Mouse (Mus musculus) kidney, postnatal 0 days (tissue): ENCODE results near the gene Fmnl3. TPM values are rescaled to one million over a fixed set of nuclear protein-coding genes. Genes with fewer than 3 reads are reported as not detected.

ENCODE experiments used
- ATAC-seq: fragments of 200-750 bp; cut with Nextera tagmentation; replicated peaks from 2 replicates; pipeline ENCODE4 v1.8.0; 2017; ENCODE audit warnings: low read depth, moderate number of reproducible peaks, moderate TSS enrichment, moderate library complexity; ENCODE audit not compliant: low FRiP score
- DNase-seq: peaks from one replicate; pipeline ENCODE4 v3.0.0-alpha.2; 2016; ENCODE audit warnings: low spot score
- H3K27ac ChIP-seq: fragments of 300-500 bp; sonication (generic); 2 replicates; pipeline ENCODE4 v1.5.1; 2014; ENCODE audit warnings: mild to moderate bottlenecking
- H3K27me3 ChIP-seq: fragments of 300-500 bp; sonication (generic); 2 replicates; pipeline ENCODE4 v1.6.1; 2014; ENCODE audit warnings: low read length, mixed read lengths; ENCODE audit not compliant: insufficient read depth
- H3K36me3 ChIP-seq: fragments of 300-500 bp; sonication (generic); 2 replicates; pipeline ENCODE4 v1.6.1; 2014; ENCODE audit warnings: low read length, mixed read lengths; ENCODE audit not compliant: insufficient read depth
- H3K4me1 ChIP-seq: fragments of 300-500 bp; sonication (generic); replicated peaks from 2 replicates; pipeline ENCODE4 v1.6.1; 2014; ENCODE audit warnings: antibody characterized with exemption, low read length, mixed read lengths; ENCODE audit not compliant: insufficient read depth
- H3K4me2 ChIP-seq: fragments of 300-500 bp; sonication (generic); 2 replicates; pipeline ENCODE4 v1.6.1; 2014; ENCODE audit warnings: mild to moderate bottlenecking, low read length, moderate library complexity, mixed read lengths
- H3K4me3 ChIP-seq: fragments of 300-500 bp; sonication (generic); replicated peaks from 2 replicates; pipeline ENCODE4 v1.5.1; 2014; ENCODE audit warnings: low read depth, low read length
- H3K9ac ChIP-seq: fragments of 300-500 bp; sonication (generic); 2 replicates; pipeline ENCODE4 v1.6.1; 2014; ENCODE audit warnings: low read depth, low read length
- H3K9me3 ChIP-seq: fragments of 300-500 bp; sonication (generic); replicated peaks from 2 replicates; pipeline ENCODE4 v1.6.1; 2016; ENCODE audit warnings: low read length, inconsistent platforms, mixed read lengths
- CTCF ChIP-seq: IDR thresholded peaks from 2 replicates; pipeline ENCODE4 v1.5.1; 2016; ENCODE audit warnings: antibody characterized with exemption, low read depth, mild to moderate bottlenecking, moderate library complexity
- WGBS: fragments of 180-500 bp; shearing (Covaris S2); extraction: QIAGEN DNeasy Blood & Tissue Kit; methylation state at CpG from one replicate; pipeline ENCODE4 v1.1.7; 2014; 5-methylcytosine and 5-hydroxymethylcytosine counted together
- polyA plus RNA-seq: library from polyadenylated mRNA; unstranded; fragments of >200 nt; fragmentation: Nextera tagmentation; extraction: Ambion mirVana; gene quantifications from 2 replicates; pipeline ENCODE4 v1.2.1, GENCODE M21; 2015

Gene Fmnl3
- polyA plus RNA-seq, 1 experiment from 2014 or later: 31.6 TPM

GRCm38 (mm10) chr15:99368583-99369266 is 1.6 kb downstream of the Fmnl3 start:
- Histone ChIP-seq H3K27me3 (no peaks in the 10 kb centered on the region), H3K4me3 (peak overlapping the region; percentile 90), H3K27ac (no peak overlapping the region), H3K36me3 (no peaks in the 10 kb centered on the region), H3K4me1 (peaks cover 22% of the 10 kb centered on the region), H3K4me2 (peak overlapping the region; percentile 84), H3K9me3 (no peaks in the 10 kb centered on the region), H3K9ac (peak overlapping the region; percentile 97; the same call in 1 of the 2 replicates)
- WGBS: 27% methylated on average over 4 of the region's 4 CpGs
- no peak for DNase-seq
- TF ChIP-seq CTCF: no peak
- ATAC-seq: no peak

GRCm38 (mm10) chr15:99364921-99365320 is 5.4 kb downstream of the Fmnl3 start:
- Histone ChIP-seq H3K36me3 (no peaks in the 10 kb centered on the region), H3K27ac (peak overlapping the region; percentile 87)

GRCm38 (mm10) chr15:99364022-99364530 is 6.2 kb downstream of the Fmnl3 start:
- H3K4me1 ChIP-seq: peaks cover 34% of the 10 kb centered on the region

More at GRCm38 (mm10) chr15:99364921-99365320, 5.4 kb downstream of the Fmnl3 start:
- ATAC-seq (no peak), DNase-seq (peak; percentile 72)
- peaks cover 34% of the 10 kb centered on the region for H3K4me1 ChIP-seq
- no peaks in the 10 kb centered on the region for H3K27me3 ChIP-seq
- H3K4me3 ChIP-seq: no peak overlapping the region
- peak overlapping the region; percentile 29; the same call in 1 of the 2 replicates for H3K4me2 ChIP-seq
- H3K9ac ChIP-seq: 0 out of 2 replicates have a peak overlapping the region, but pooled peaks have one; percentile 18
- no peaks in the 10 kb centered on the region for H3K9me3 ChIP-seq
- no peak for TF ChIP-seq CTCF
- WGBS: 26% methylated on average over 8 of the region's 8 CpGs

GRCm38 (mm10) chr15:99358952-99359351 is 11.3 kb downstream of the Fmnl3 start:
- peaks cover 15% of the 10 kb centered on the region for H3K4me1 ChIP-seq
- TF ChIP-seq CTCF: no peak
- no peak overlapping the region for H3K27ac ChIP-seq
- H3K36me3 ChIP-seq: no peaks in the 10 kb centered on the region
- DNase-seq (no peak), ATAC-seq (no peak)
- H3K4me3 ChIP-seq: no peak overlapping the region
- no peak overlapping the region for H3K9ac ChIP-seq
- no peaks in the 10 kb centered on the region for H3K9me3 ChIP-seq
- 58% methylated on average over 9 of the region's 9 CpGs for WGBS
- no peak overlapping the region for H3K4me2 ChIP-seq
- H3K27me3 ChIP-seq: no peaks in the 10 kb centered on the region

More at GRCm38 (mm10) chr15:99364022-99364530, 6.2 kb downstream of the Fmnl3 start:
- no peaks in the 10 kb centered on the region for H3K36me3 ChIP-seq
- H3K9me3 ChIP-seq: no peaks in the 10 kb centered on the region
- 0 out of 2 replicates have a peak, but pooled peaks have one; percentile 29 for ATAC-seq
- peak overlapping the region; percentile 34; the same call in 1 of the 2 replicates for H3K4me2 ChIP-seq
- no peak for TF ChIP-seq CTCF
- WGBS: 24% methylated on average over 7 of the region's 7 CpGs
- no peaks in the 10 kb centered on the region for H3K27me3 ChIP-seq
- H3K4me3 ChIP-seq: no peak overlapping the region
- DNase-seq: peak; percentile 64
- H3K9ac ChIP-seq: 0 out of 2 replicates have a peak overlapping the region, but pooled peaks have one; percentile 18
- H3K27ac ChIP-seq: peak overlapping the region; percentile 87

GRCm38 (mm10) chr15:99356462-99356861 is 13.8 kb downstream of the Fmnl3 start:
- no peaks in the 10 kb centered on the region for H3K4me1 ChIP-seq
- no peak for TF ChIP-seq CTCF

GRCm38 (mm10) chr15:99355660-99356059 is 14.6 kb downstream of the Fmnl3 start:
- Histone ChIP-seq H3K36me3 (no peaks in the 10 kb centered on the region), H3K9ac (no peak overlapping the region), H3K4me3 (no peak overlapping the region), H3K9me3 (no peaks in the 10 kb centered on the region), H3K27me3 (no peaks in the 10 kb centered on the region), H3K27ac (no peak overlapping the region), H3K4me1 (no peaks in the 10 kb centered on the region), H3K4me2 (no peak overlapping the region)
- WGBS: 77% methylated on average over 6 of the region's 6 CpGs
- TF ChIP-seq CTCF: no peak
- no peak for DNase-seq
- no peak for ATAC-seq

More at GRCm38 (mm10) chr15:99356462-99356861, 13.8 kb downstream of the Fmnl3 start:
- no peak overlapping the region for H3K4me2 ChIP-seq
- H3K27me3 ChIP-seq: no peaks in the 10 kb centered on the region
- H3K4me3 ChIP-seq: no peak overlapping the region
- ATAC-seq (no peak), DNase-seq (no peak)
- 60% methylated on average over 6 of the region's 6 CpGs for WGBS
- H3K27ac ChIP-seq: no peak overlapping the region
- H3K9me3 ChIP-seq: no peaks in the 10 kb centered on the region
- H3K36me3 ChIP-seq: no peaks in the 10 kb centered on the region
- H3K9ac ChIP-seq: no peak overlapping the region
